Mouse (Mus musculus) CH12.LX (cell line): ENCODE results near the gene Gm10130.

Experiments used
- BHLHE40 ChIP-seq: IDR thresholded peaks from 2 replicates; pipeline ENCODE4 v1.6.1; 2011; ENCODE audit warnings: mild to moderate bottlenecking, low read depth, low read length, improper control_type of control experiment
- CTCF ChIP-seq, 2 experiments: IDR thresholded peaks in 1 of 2; conservative IDR thresholded peaks in 1 of 2; 2 replicates each; pipeline ENCODE4 v1.5.1; 2011 to 2012; ENCODE audit warnings: low read depth in 2 of 2, low read length in 2 of 2, improper control_type of control experiment in 1 of 2, inconsistent platforms in 1 of 2, mild to moderate bottlenecking in 1 of 2, moderate library complexity in 1 of 2
- IRF4 ChIP-seq: IDR thresholded peaks from 2 replicates; pipeline ENCODE4 v1.6.1; 2014; ENCODE audit warnings: low read depth, mild to moderate bottlenecking, inconsistent platforms, low read length, improper control_type of control experiment
- KAT2A ChIP-seq: IDR thresholded peaks from 2 replicates; pipeline ENCODE4 v1.6.1; 2012; ENCODE audit warnings: low read length, improper control_type of control experiment, inconsistent platforms; ENCODE audit not compliant: insufficient replicate concordance
- MAFK ChIP-seq: IDR thresholded peaks from 2 replicates; pipeline ENCODE4 v1.6.1; 2011; ENCODE audit warnings: low read length, improper control_type of control experiment; ENCODE audit not compliant: insufficient replicate concordance
- MXI1 ChIP-seq: IDR thresholded peaks from 2 replicates; pipeline ENCODE4 v1.6.1; 2011; ENCODE audit warnings: mild to moderate bottlenecking, low read depth, low read length, improper control_type of control experiment
- POLR2AphosphoS2 ChIP-seq: IDR thresholded peaks from 2 replicates; pipeline ENCODE4 v1.6.1; 2011; ENCODE audit warnings: low read depth, low read length, improper control_type of control experiment
- RCOR1 ChIP-seq: conservative IDR thresholded peaks from 2 replicates; pipeline ENCODE4 v1.6.1; 2012; ENCODE audit warnings: low read depth, mild to moderate bottlenecking, inconsistent platforms, low read length, improper control_type of control experiment
- SIN3A ChIP-seq: IDR thresholded peaks from 2 replicates; pipeline ENCODE4 v1.6.1; 2012; ENCODE audit warnings: low read length, improper control_type of control experiment, inconsistent platforms
- ZC3H11A ChIP-seq: IDR thresholded peaks from 2 replicates; pipeline ENCODE4 v1.6.1; 2012; ENCODE audit warnings: low read depth, mild to moderate bottlenecking, inconsistent platforms, low read length, improper control_type of control experiment
- ZKSCAN1 ChIP-seq: IDR thresholded peaks from 2 replicates; pipeline ENCODE4 v1.6.1; 2012; ENCODE audit warnings: low read depth, inconsistent platforms, low read length, improper control_type of control experiment, borderline replicate concordance

DNA sequence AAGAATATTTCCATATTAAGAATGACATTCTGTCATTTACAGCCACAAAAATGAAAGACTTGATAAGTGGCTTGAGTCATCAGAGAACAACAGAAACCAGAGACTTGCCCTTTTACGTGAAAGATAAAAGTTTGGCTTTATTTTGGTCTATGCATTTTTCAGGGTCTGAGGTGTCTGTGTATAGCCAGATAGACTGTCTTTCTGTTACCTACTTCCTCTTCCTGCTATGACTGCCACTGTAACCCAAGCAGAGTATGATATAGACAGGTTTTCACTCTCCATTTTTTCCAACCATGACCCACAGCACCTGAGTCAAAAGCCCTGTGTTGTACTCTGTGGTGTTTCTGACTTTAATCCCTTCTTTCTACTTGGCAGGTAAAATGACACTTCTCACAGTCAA, 66.7 kb downstream of the Gm10130 start:
- no peak for TF ChIP-seq BHLHE40
- no peak for TF ChIP-seq RCOR1
- TF ChIP-seq CTCF (conservative IDR thresholded peaks at IDR 0.05 in 1 of 2, IDR thresholded peaks at IDR 0.05 in 1 of 2; ENCODE audit: low read depth in 2 of 2, low read length in 2 of 2) = no peak
- TF ChIP-seq MAFK = no peak
- no peak for TF ChIP-seq POLR2AphosphoS2
- no peak for TF ChIP-seq KAT2A
- no peak for TF ChIP-seq IRF4
- TF ChIP-seq ZC3H11A = no peak
- no peak for TF ChIP-seq SIN3A
- TF ChIP-seq ZKSCAN1 = no peak
- TF ChIP-seq MXI1 = no peak
